Mouse (Mus musculus): Measurements from ENCODE around the gene Vcpkmt. TPM values are rescaled to one million over a fixed set of nuclear protein-coding genes. Genes with fewer than 3 reads are reported as not detected.

The Vcpkmt gene
- polyA plus RNA-seq, 2 experiments from 2014 or later: 9.5 to 11.7 TPM

DNA sequence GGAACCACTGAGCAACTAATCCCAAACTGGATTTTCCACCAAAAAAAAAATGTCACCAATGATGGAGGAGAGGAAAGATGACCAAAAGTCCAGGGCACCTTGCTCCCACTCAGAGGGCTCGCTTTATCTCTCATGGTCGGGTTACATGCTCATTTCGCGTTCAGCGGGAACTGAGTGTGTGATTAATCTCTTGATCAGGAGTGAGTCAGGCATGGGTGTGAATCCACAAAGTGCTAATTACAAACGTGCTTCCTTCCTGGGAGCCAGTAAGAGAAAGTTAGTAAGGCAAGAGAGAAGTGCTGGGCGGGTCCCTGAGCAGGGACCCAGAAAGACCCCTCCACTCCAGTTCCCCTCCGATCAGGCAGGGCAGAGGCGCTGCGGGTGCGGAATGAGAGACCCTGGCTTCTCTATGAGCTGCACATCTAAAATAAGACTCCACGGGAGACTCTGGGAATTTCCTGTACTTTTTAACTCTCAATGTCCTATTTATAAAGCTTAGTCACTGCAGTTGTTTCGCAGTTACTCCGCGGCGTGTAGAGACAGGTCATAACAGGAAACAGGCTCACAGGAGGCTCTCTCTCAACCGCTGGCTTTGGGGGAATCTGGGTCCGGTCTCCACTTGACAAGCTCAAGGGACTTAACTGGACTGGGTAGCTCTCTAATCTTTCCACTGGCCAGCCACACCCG lies 45.0 kb downstream of the Vcpkmt start:
- ATAC-seq: peak; percentile 74

- ATAC-seq: no peak
These were observed 45.6 kb downstream of the Vcpkmt start for GRCm38 (mm10) chr12:69537243-69537674.

- ATAC-seq: no peak
These were observed 46.1 kb downstream of the Vcpkmt start for GRCm38 (mm10) chr12:69536616-69537242.

GRCm38 (mm10) chr12:69533237-69533636 lies 49.6 kb downstream of the Vcpkmt start:
- ATAC-seq: no peak

DNA sequence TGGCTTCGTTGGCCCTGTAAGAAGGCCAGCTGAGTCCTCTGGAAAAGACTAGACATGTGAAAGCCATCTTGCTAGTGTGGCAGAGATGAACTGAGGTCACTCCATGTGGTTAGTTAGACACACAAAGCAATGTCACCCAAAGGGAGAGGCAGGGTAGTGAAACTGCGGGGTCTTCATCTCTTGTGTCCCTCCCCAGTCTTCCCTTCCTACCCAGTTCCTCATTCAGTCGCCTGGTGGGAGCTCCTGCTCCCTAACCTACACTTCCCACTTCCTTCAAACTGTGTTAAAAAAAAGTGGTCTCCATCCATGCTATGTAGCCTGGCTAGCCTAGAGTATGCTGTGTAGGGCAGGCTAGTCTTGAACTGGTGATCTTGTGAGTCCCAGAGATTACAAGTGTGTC lies 50.3 kb downstream of the Vcpkmt start:
- ATAC-seq: no peak

DNA sequence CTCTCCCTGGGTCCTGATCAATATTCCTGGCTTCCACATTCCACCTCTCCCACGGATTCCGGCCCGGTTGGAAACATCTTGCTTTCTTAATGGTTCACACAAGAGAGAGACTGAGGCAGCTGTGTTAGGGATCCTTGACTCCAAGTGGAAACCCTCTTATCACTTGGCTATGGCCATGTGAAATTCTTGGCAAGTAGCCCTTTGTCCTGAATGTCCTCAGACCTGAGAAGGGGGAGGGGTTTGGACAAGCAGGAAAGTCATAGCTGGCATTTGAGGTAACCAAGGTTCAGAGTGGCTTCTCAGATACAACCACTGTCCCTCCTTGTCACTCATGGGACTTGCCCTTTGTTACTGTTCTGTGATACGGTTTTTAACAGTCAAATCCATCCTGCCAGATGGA lies 50.7 kb downstream of the Vcpkmt start:
- ATAC-seq: no peak

GRCm38 (mm10) chr12:69529694-69530403 lies 53.0 kb downstream of the Vcpkmt start:
- ATAC-seq: peak; percentile 48

DNA sequence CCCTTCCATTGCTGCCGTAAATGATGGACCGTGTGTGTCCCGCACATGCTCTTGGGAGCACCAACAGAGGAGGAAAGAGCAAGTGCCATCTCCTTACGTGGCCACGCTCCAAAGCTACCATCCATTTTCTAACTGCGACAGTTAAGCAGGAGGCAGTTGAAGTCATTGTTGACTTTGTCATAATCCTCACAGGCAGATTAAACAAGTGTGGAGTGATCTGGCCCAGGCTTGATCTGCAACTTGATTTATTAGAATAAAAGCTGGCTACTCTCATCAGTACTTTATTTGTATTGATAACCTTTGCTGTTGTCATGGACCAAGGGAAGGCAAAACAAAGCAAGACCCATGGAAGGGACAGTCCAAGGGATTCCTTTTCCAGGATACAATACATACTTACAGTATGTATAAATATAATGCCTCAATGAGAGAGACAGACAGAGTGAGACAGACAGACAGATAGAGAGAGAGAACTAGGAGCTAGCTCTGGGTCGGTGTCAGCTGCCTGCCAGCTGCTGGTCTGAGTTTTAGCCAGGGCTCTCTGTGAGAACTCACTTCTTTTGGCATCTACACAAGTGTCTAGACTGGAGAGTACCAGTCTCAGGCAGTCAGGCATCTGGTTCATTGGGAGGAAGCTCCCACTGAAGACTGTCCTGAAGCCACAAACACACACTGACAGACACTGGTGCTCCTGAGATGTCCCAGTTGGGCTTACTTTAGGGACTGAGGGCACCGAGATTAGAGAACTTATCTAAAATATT lies 54.4 kb downstream of the Vcpkmt start:
- ATAC-seq: no peak

Other genes with a start within 250 kb of the Vcpkmt start
- 100 to 1,000 TPM; 163 to 169 TPM for gene Nemf, start 225.9 kb downstream of the Vcpkmt start, polyA plus RNA-seq (2017; shearing (Covaris generic))
- gene Arf6, start 210.9 kb downstream of the Vcpkmt start, polyA plus RNA-seq (2017; shearing (Covaris generic)): 10 to 100 TPM; 27.8 to 79.0 TPM
- gene Gm9887, start 210.6 kb downstream of the Vcpkmt start, polyA plus RNA-seq (2017; shearing (Covaris generic)): under 1 TPM in 1 of 2 experiments, not detected in 1; 0.54 TPM
- 10 to 100 TPM; 13.7 to 16.9 TPM for gene Sos2, start 98.8 kb upstream of the Vcpkmt start, polyA plus RNA-seq (2017; shearing (Covaris generic))
- 1 to 10 TPM; 3.1 TPM for gene L2hgdh, start 141.8 kb upstream of the Vcpkmt start, polyA plus RNA-seq (2017; shearing (Covaris generic))
- gene Atp5s, start 141.9 kb upstream of the Vcpkmt start, polyA plus RNA-seq (2017; shearing (Covaris generic)): 10 to 100 TPM; 17.1 to 17.2 TPM
- not detected for gene Cdkl1, start 208.2 kb upstream of the Vcpkmt start, polyA plus RNA-seq (2017; shearing (Covaris generic))

Data from CD4-positive, CD25-positive, alpha-beta regulatory T cell, adult 4 months (primary cell).